Mouse (Mus musculus): Measurements from ENCODE around the gene Zfp385a.

GRCm38 (mm10) chr15:103383771-103384488, 44.0 kb upstream of the Zfp385a start:
- TF ChIP-seq CTCF (IDR thresholded peaks at IDR 0.05; ENCODE audit: borderline replicate concordance, insufficient read depth, low read length) (no peak), POLR2A (IDR thresholded peaks at IDR 0.05; ENCODE audit: low read depth, low read length) (no peak)

Data from embryonic fibroblast, embryonic 13.5 days (primary cell).